Mouse (Mus musculus): ENCODE measurements at regions not wholly inside any gene's neighbourhood (a gene's known extent, or its start where the extent isn't known, plus 50 kb on each side); places are given as distances from the start of the nearest gene placed in this dataset.

- WGBS, result 49% methylated on average over 3 of the region's 3 CpGs
- H3K9ac ChIP-seq (ENCODE audit: low read depth, low read length), result no peak overlapping the region
- no peak overlapping the region for H3K27ac ChIP-seq (ENCODE audit: low read depth, low read length)
- no peak overlapping the region for H3K4me2 ChIP-seq (replicated peaks; ENCODE audit: low read depth, low read length)
- ATAC-seq (ENCODE audit: low FRiP score, low TSS enrichment), result no peak
- no peaks in the 10 kb centered on the region for H3K36me3 ChIP-seq (ENCODE audit: control insufficient read depth, insufficient read depth, low read length)
- H3K4me1 ChIP-seq (ENCODE audit: control insufficient read depth, insufficient read depth, low read length), result no peaks in the 10 kb centered on the region
- no peaks in the 10 kb centered on the region for H3K9me3 ChIP-seq (ENCODE audit: control insufficient read depth, low read length)
- no peak overlapping the region for H3K4me3 ChIP-seq (ENCODE audit: low read length)
- no peaks in the 10 kb centered on the region for H3K27me3 ChIP-seq (ENCODE audit: control insufficient read depth, insufficient read depth, low read length)
Measured at GRCm38 (mm10) chr6:6657928-6658500, 79.6 kb upstream of the Sem1 start.

GRCm38 (mm10) chr6:6660072-6660471 lies 81.6 kb upstream of the Sem1 start:
- no peaks in the 10 kb centered on the region for H3K4me1 ChIP-seq (ENCODE audit: control insufficient read depth, insufficient read depth, low read length)
- no peaks in the 10 kb centered on the region for H3K36me3 ChIP-seq (ENCODE audit: control insufficient read depth, insufficient read depth, low read length)
- no peak overlapping the region for H3K4me2 ChIP-seq (replicated peaks; ENCODE audit: low read depth, low read length)
- H3K9ac ChIP-seq (ENCODE audit: low read depth, low read length), result no peak overlapping the region
- no peaks in the 10 kb centered on the region for H3K9me3 ChIP-seq (ENCODE audit: control insufficient read depth, low read length)
- WGBS, result 53% methylated on average over 5 of the region's 5 CpGs
- H3K4me3 ChIP-seq (ENCODE audit: low read length), result no peak overlapping the region
- H3K27me3 ChIP-seq (ENCODE audit: control insufficient read depth, insufficient read depth, low read length), result no peaks in the 10 kb centered on the region
- ATAC-seq (ENCODE audit: low FRiP score, low TSS enrichment), result no peak
- H3K27ac ChIP-seq (ENCODE audit: low read depth, low read length), result no peak overlapping the region

- H3K4me2 ChIP-seq (replicated peaks; ENCODE audit: low read depth, low read length), result no peak overlapping the region
- H3K4me1 ChIP-seq (ENCODE audit: control insufficient read depth, insufficient read depth, low read length), result no peaks in the 10 kb centered on the region
- no peaks in the 10 kb centered on the region for H3K9me3 ChIP-seq (ENCODE audit: control insufficient read depth, low read length)
- no peaks in the 10 kb centered on the region for H3K27me3 ChIP-seq (ENCODE audit: control insufficient read depth, insufficient read depth, low read length)
- no peak for ATAC-seq (ENCODE audit: low FRiP score, low TSS enrichment)
- H3K4me3 ChIP-seq (ENCODE audit: low read length), result no peak overlapping the region
- 91% methylated on average over 5 of the region's 5 CpGs for WGBS
- no peaks in the 10 kb centered on the region for H3K36me3 ChIP-seq (ENCODE audit: control insufficient read depth, insufficient read depth, low read length)
- H3K9ac ChIP-seq (ENCODE audit: low read depth, low read length), result no peak overlapping the region
- no peak overlapping the region for H3K27ac ChIP-seq (ENCODE audit: low read depth, low read length)
Measured at GRCm38 (mm10) chr6:6666762-6667161, 88.3 kb upstream of the Sem1 start.

GRCm38 (mm10) chr6:6689241-6689640 lies 110.8 kb upstream of the Sem1 start:
- no peaks in the 10 kb centered on the region for H3K9me3 ChIP-seq (ENCODE audit: control insufficient read depth, low read length)
- no peak overlapping the region for H3K9ac ChIP-seq (ENCODE audit: low read depth, low read length)
- no peak for ATAC-seq (ENCODE audit: low FRiP score, low TSS enrichment)
- no peaks in the 10 kb centered on the region for H3K27me3 ChIP-seq (ENCODE audit: control insufficient read depth, insufficient read depth, low read length)
- WGBS, result 79% methylated on average over 5 of the region's 5 CpGs
- no peak overlapping the region for H3K27ac ChIP-seq (ENCODE audit: low read depth, low read length)
- H3K4me1 ChIP-seq (ENCODE audit: control insufficient read depth, insufficient read depth, low read length), result no peaks in the 10 kb centered on the region
- H3K4me2 ChIP-seq (replicated peaks; ENCODE audit: low read depth, low read length), result no peak overlapping the region
- H3K36me3 ChIP-seq (ENCODE audit: control insufficient read depth, insufficient read depth, low read length), result no peaks in the 10 kb centered on the region
- H3K4me3 ChIP-seq (ENCODE audit: low read length), result no peak overlapping the region

- Histone ChIP-seq H3K27me3 (ENCODE audit: control insufficient read depth, insufficient read depth, low read length) (no peaks in the 10 kb centered on the region), H3K4me3 (ENCODE audit: low read length) (no peak overlapping the region), H3K9me3 (ENCODE audit: control insufficient read depth, low read length) (no peaks in the 10 kb centered on the region), H3K36me3 (ENCODE audit: control insufficient read depth, insufficient read depth, low read length) (no peaks in the 10 kb centered on the region), H3K27ac (ENCODE audit: low read depth, low read length) (no peak overlapping the region), H3K9ac (ENCODE audit: low read depth, low read length) (no peak overlapping the region), H3K4me1 (ENCODE audit: control insufficient read depth, insufficient read depth, low read length) (no peaks in the 10 kb centered on the region), H3K4me2 (replicated peaks; ENCODE audit: low read depth, low read length) (no peak overlapping the region)
- WGBS, result 75% methylated on average over 5 of the region's 5 CpGs
- ATAC-seq (ENCODE audit: low FRiP score, low TSS enrichment), result no peak
Measured at GRCm38 (mm10) chr6:6690188-6690587, 111.7 kb upstream of the Sem1 start.

- H3K27me3 ChIP-seq (ENCODE audit: control insufficient read depth, insufficient read depth, low read length), result no peaks in the 10 kb centered on the region
- H3K4me1 ChIP-seq (ENCODE audit: control insufficient read depth, insufficient read depth, low read length), result no peaks in the 10 kb centered on the region
- H3K4me2 ChIP-seq (replicated peaks; ENCODE audit: low read depth, low read length), result no peak overlapping the region
- no peaks in the 10 kb centered on the region for H3K9me3 ChIP-seq (ENCODE audit: control insufficient read depth, low read length)
- no peak for ATAC-seq (ENCODE audit: low FRiP score, low TSS enrichment)
- H3K27ac ChIP-seq (ENCODE audit: low read depth, low read length), result no peak overlapping the region
- 89% methylated on average over 8 of the region's 8 CpGs for WGBS
- no peak overlapping the region for H3K9ac ChIP-seq (ENCODE audit: low read depth, low read length)
- H3K36me3 ChIP-seq (ENCODE audit: control insufficient read depth, insufficient read depth, low read length), result no peaks in the 10 kb centered on the region
- no peak overlapping the region for H3K4me3 ChIP-seq (ENCODE audit: low read length)
Measured at GRCm38 (mm10) chr6:6692056-6692770, 113.8 kb upstream of the Sem1 start.

GRCm38 (mm10) chr6:6695742-6696430 lies 117.4 kb upstream of the Sem1 start:
- Histone ChIP-seq H3K27ac (ENCODE audit: low read depth, low read length) (no peak overlapping the region), H3K9ac (ENCODE audit: low read depth, low read length) (no peak overlapping the region), H3K36me3 (ENCODE audit: control insufficient read depth, insufficient read depth, low read length) (no peaks in the 10 kb centered on the region), H3K9me3 (ENCODE audit: control insufficient read depth, low read length) (no peaks in the 10 kb centered on the region), H3K4me3 (ENCODE audit: low read length) (no peak overlapping the region), H3K4me2 (replicated peaks; ENCODE audit: low read depth, low read length) (no peak overlapping the region), H3K4me1 (ENCODE audit: control insufficient read depth, insufficient read depth, low read length) (no peaks in the 10 kb centered on the region), H3K27me3 (ENCODE audit: control insufficient read depth, insufficient read depth, low read length) (no peaks in the 10 kb centered on the region)
- ATAC-seq (ENCODE audit: low FRiP score, low TSS enrichment), result no peak
- WGBS, result 76% methylated on average over 11 of the region's 11 CpGs

GRCm38 (mm10) chr6:6697418-6697979 lies 119.0 kb upstream of the Sem1 start:
- H3K4me3 ChIP-seq (ENCODE audit: low read length), result no peak overlapping the region
- H3K27me3 ChIP-seq (ENCODE audit: control insufficient read depth, insufficient read depth, low read length), result no peaks in the 10 kb centered on the region
- H3K4me2 ChIP-seq (replicated peaks; ENCODE audit: low read depth, low read length), result no peak overlapping the region
- H3K27ac ChIP-seq (ENCODE audit: low read depth, low read length), result no peak overlapping the region
- no peaks in the 10 kb centered on the region for H3K4me1 ChIP-seq (ENCODE audit: control insufficient read depth, insufficient read depth, low read length)
- WGBS, result 47% methylated on average over 10 of the region's 10 CpGs
- H3K36me3 ChIP-seq (ENCODE audit: control insufficient read depth, insufficient read depth, low read length), result no peaks in the 10 kb centered on the region
- ATAC-seq (ENCODE audit: low FRiP score, low TSS enrichment), result peak; percentile 55; the same call in 1 of the 2 replicates
- no peaks in the 10 kb centered on the region for H3K9me3 ChIP-seq (ENCODE audit: control insufficient read depth, low read length)
- no peak overlapping the region for H3K9ac ChIP-seq (ENCODE audit: low read depth, low read length)

GRCm38 (mm10) chr6:6706729-6707128 lies 128.3 kb upstream of the Sem1 start:
- Histone ChIP-seq H3K9me3 (ENCODE audit: control insufficient read depth, low read length) (no peaks in the 10 kb centered on the region), H3K4me3 (ENCODE audit: low read length) (no peak overlapping the region), H3K27me3 (ENCODE audit: control insufficient read depth, insufficient read depth, low read length) (no peaks in the 10 kb centered on the region), H3K36me3 (ENCODE audit: control insufficient read depth, insufficient read depth, low read length) (no peaks in the 10 kb centered on the region), H3K4me1 (ENCODE audit: control insufficient read depth, insufficient read depth, low read length) (no peaks in the 10 kb centered on the region), H3K9ac (ENCODE audit: low read depth, low read length) (no peak overlapping the region), H3K4me2 (replicated peaks; ENCODE audit: low read depth, low read length) (no peak overlapping the region), H3K27ac (ENCODE audit: low read depth, low read length) (no peak overlapping the region)
- no peak for ATAC-seq (ENCODE audit: low FRiP score, low TSS enrichment)
- 84% methylated on average over 4 of the region's 4 CpGs for WGBS

Measured in kidney, embryonic 14.5 days (tissue).